Mouse (Mus musculus) embryonic facial prominence, embryonic 14.5 days (tissue): ENCODE measurements around the gene Gm44502. TPM values are rescaled to one million over a fixed set of nuclear protein-coding genes. Genes with fewer than 3 reads are reported as not detected.

Experiments
- ATAC-seq: fragments of 200-750 bp; cut with Nextera tagmentation; 2 replicates; pipeline ENCODE4 v1.8.0; 2017; ENCODE audit warnings: low read depth, moderate number of reproducible peaks, moderate TSS enrichment
- DNase-seq: peaks from one replicate; pipeline ENCODE4 v3.0.0-alpha.2; 2015; ENCODE audit warnings: low spot score
- H3K27ac ChIP-seq: fragments of 300-500 bp; sonication (generic); replicated peaks from 2 replicates; pipeline ENCODE4 v1.5.1; 2014; ENCODE audit warnings: low read depth, mild to moderate bottlenecking, low read length, moderate library complexity
- H3K27me3 ChIP-seq: fragments of 300-500 bp; sonication (generic); replicated peaks from 2 replicates; pipeline ENCODE4 v1.6.1; 2014; ENCODE audit warnings: low read length; ENCODE audit not compliant: control insufficient read depth, insufficient read depth
- H3K36me3 ChIP-seq: fragments of 300-500 bp; sonication (generic); 2 replicates; pipeline ENCODE4 v1.6.1; 2014; ENCODE audit warnings: low read length, mixed read lengths; ENCODE audit not compliant: control insufficient read depth, insufficient read depth
- H3K4me1 ChIP-seq: fragments of 300-500 bp; sonication (generic); 2 replicates; pipeline ENCODE4 v1.6.1; 2014; ENCODE audit warnings: antibody characterized with exemption, low read length; ENCODE audit not compliant: control insufficient read depth, insufficient read depth
- H3K4me2 ChIP-seq: fragments of 300-500 bp; sonication (generic); 2 replicates; pipeline ENCODE4 v1.6.1; 2014; ENCODE audit warnings: low read depth, mild to moderate bottlenecking, low read length, moderate library complexity, mixed read lengths
- H3K4me3 ChIP-seq: fragments of 300-500 bp; sonication (generic); 2 replicates; pipeline ENCODE4 v1.5.1; 2014; ENCODE audit warnings: low read depth, mild to moderate bottlenecking, low read length
- H3K9ac ChIP-seq: fragments of 300-500 bp; sonication (generic); 2 replicates; pipeline ENCODE4 v1.6.1; 2014; ENCODE audit warnings: low read depth, mild to moderate bottlenecking, low read length, moderate library complexity, mixed read lengths
- H3K9me3 ChIP-seq: fragments of 300-500 bp; sonication (generic); 2 replicates; pipeline ENCODE4 v1.6.1; 2016; ENCODE audit warnings: low read length; ENCODE audit not compliant: control insufficient read depth
- WGBS: fragments of 180-500 bp; shearing (Covaris S2); extraction: QIAGEN DNeasy Blood & Tissue Kit; methylation state at CpG from one replicate; pipeline ENCODE4 v1.1.7; 2014; 5-methylcytosine and 5-hydroxymethylcytosine counted together
- polyA plus RNA-seq: library from polyadenylated mRNA; unstranded; fragments of >200 nt; fragmentation: Nextera tagmentation; extraction: Ambion mirVana; gene quantifications from 2 replicates; pipeline ENCODE4 v1.2.1, GENCODE M21; 2014

Gm44502 gene
- polyA plus RNA-seq, 1 experiment from 2014 or later: not detected

GRCm38 (mm10) chr15:89425711-89426121 lies 3.8 kb downstream of the Gm44502 start, which contains the start of gene Cpt1b:
Gene Cpt1b, minus strand, starts transcription at chr15:89425863.
- no peak within 1 kb of the TSS for H3K4me3 ChIP-seq
- 22% methylated on average over 6 of the region's 6 CpGs for WGBS

GRCm38 (mm10) chr15:89424621-89425020 lies 4.9 kb downstream of the Gm44502 start:
- Histone ChIP-seq H3K9me3 (no peaks in the 10 kb centered on the region), H3K4me1 (peaks cover 9% of the 10 kb centered on the region), H3K4me3 (no peak overlapping the region), H3K4me2 (no peak overlapping the region), H3K27me3 (no peaks in the 10 kb centered on the region), H3K9ac (no peak overlapping the region), H3K27ac (no peak overlapping the region), H3K36me3 (peaks cover 27% of the 10 kb centered on the region)
- WGBS: 86% methylated on average over 8 of the region's 8 CpGs
- DNase-seq (no peak), ATAC-seq (no peak)

More at GRCm38 (mm10) chr15:89425711-89426121, 3.8 kb downstream of the Gm44502 start, which contains the start of gene Cpt1b:
- Histone ChIP-seq H3K9ac (no peak within 1 kb of the TSS), H3K36me3 (peaks cover 27% of the 10 kb centered on the region), H3K4me1 (peaks cover 13% of the 10 kb centered on the region), H3K27ac (no peak within 1 kb of the TSS), H3K4me2 (no peak within 1 kb of the TSS), H3K9me3 (no peaks in the 10 kb centered on the region), H3K27me3 (no peaks in the 10 kb centered on the region)
- DNase-seq (no peak), ATAC-seq (no peak)

GRCm38 (mm10) chr15:89421938-89422337 lies 7.6 kb downstream of the Gm44502 start:
- H3K9me3 ChIP-seq: no peaks in the 10 kb centered on the region
- H3K4me3 ChIP-seq: no peak overlapping the region
- DNase-seq (no peak), ATAC-seq (no peak)
- H3K36me3 ChIP-seq: peaks cover 23% of the 10 kb centered on the region
- no peaks in the 10 kb centered on the region for H3K27me3 ChIP-seq
- no peak overlapping the region for H3K4me2 ChIP-seq
- no peak overlapping the region for H3K27ac ChIP-seq
- H3K4me1 ChIP-seq: no peaks in the 10 kb centered on the region
- 89% methylated on average over 9 of the region's 9 CpGs for WGBS
- H3K9ac ChIP-seq: no peak overlapping the region

GRCm38 (mm10) chr15:89415282-89415681 lies 14.2 kb downstream of the Gm44502 start:
- H3K4me3 ChIP-seq: no peak overlapping the region
- H3K4me1 ChIP-seq: no peaks in the 10 kb centered on the region
- H3K27me3 ChIP-seq: no peaks in the 10 kb centered on the region
- H3K36me3 ChIP-seq: peaks cover 8% of the 10 kb centered on the region; the same call in 1 of the 2 replicates
- no peak for DNase-seq
- no peak overlapping the region for H3K9ac ChIP-seq
- no peak overlapping the region for H3K4me2 ChIP-seq
- ATAC-seq: no peak
- H3K9me3 ChIP-seq: no peaks in the 10 kb centered on the region
- H3K27ac ChIP-seq: no peak overlapping the region
- 85% methylated on average over 8 of the region's 8 CpGs for WGBS

- no peak for DNase-seq
- Histone ChIP-seq H3K4me1 (no peaks in the 10 kb centered on the region), H3K4me3 (no peak within 1 kb of the TSS), H3K27ac (no peak within 1 kb of the TSS), H3K9me3 (peaks cover 10% of the 10 kb centered on the region; the same call in 1 of the 2 replicates), H3K27me3 (no peaks in the 10 kb centered on the region), H3K36me3 (no peaks in the 10 kb centered on the region), H3K4me2 (no peak within 1 kb of the TSS), H3K9ac (no peak within 1 kb of the TSS)
- no peak for ATAC-seq
- 81% methylated on average over 11 of the region's 24 CpGs for WGBS
Observed at GRCm38 (mm10) chr15:89410118-89410517, 19.4 kb downstream of the Gm44502 start, which contains the start of gene Syce3. Gene Syce3, minus strand, starts transcription at chr15:89410503.

GRCm38 (mm10) chr15:89406691-89407090 lies 22.8 kb downstream of the Gm44502 start:
- Histone ChIP-seq H3K27me3 (no peaks in the 10 kb centered on the region), H3K4me2 (no peak overlapping the region), H3K4me3 (no peak overlapping the region), H3K36me3 (no peaks in the 10 kb centered on the region), H3K9ac (no peak overlapping the region), H3K27ac (no peak overlapping the region), H3K4me1 (no peaks in the 10 kb centered on the region), H3K9me3 (peaks cover 10% of the 10 kb centered on the region; the same call in 1 of the 2 replicates)
- DNase-seq (no peak), ATAC-seq (no peak)

- DNase-seq: no peak
- no peak for ATAC-seq
- Histone ChIP-seq H3K4me3 (no peak overlapping the region), H3K9ac (no peak overlapping the region), H3K36me3 (no peaks in the 10 kb centered on the region), H3K9me3 (peaks cover 10% of the 10 kb centered on the region; the same call in 1 of the 2 replicates), H3K27me3 (no peaks in the 10 kb centered on the region), H3K4me1 (no peaks in the 10 kb centered on the region), H3K27ac (no peak overlapping the region), H3K4me2 (no peak overlapping the region)
- WGBS: 79% methylated on average over 10 of the region's 10 CpGs
Observed at GRCm38 (mm10) chr15:89404831-89405623, 24.5 kb downstream of the Gm44502 start.

- H3K4me1 ChIP-seq: no peaks in the 10 kb centered on the region
- no peak overlapping the region for H3K4me3 ChIP-seq
- H3K27ac ChIP-seq: no peak overlapping the region
- H3K27me3 ChIP-seq: no peaks in the 10 kb centered on the region
- H3K36me3 ChIP-seq: no peaks in the 10 kb centered on the region
- H3K9me3 ChIP-seq: 0 out of 2 replicates have a peak, but pooled peaks cover 5% of the 10 kb centered on the region
- no peak overlapping the region for H3K4me2 ChIP-seq
- ATAC-seq (no peak), DNase-seq (no peak)
- H3K9ac ChIP-seq: no peak overlapping the region
- 92% methylated on average over 1 of the region's 1 CpGs for WGBS
Observed at GRCm38 (mm10) chr15:89402471-89402870, 27.0 kb downstream of the Gm44502 start.

GRCm38 (mm10) chr15:89399716-89400115 lies 29.8 kb downstream of the Gm44502 start:
- Histone ChIP-seq H3K4me2 (no peak overlapping the region), H3K9me3 (no peaks in the 10 kb centered on the region), H3K9ac (no peak overlapping the region), H3K36me3 (no peaks in the 10 kb centered on the region), H3K27me3 (no peaks in the 10 kb centered on the region), H3K4me3 (no peak overlapping the region), H3K27ac (no peak overlapping the region), H3K4me1 (no peaks in the 10 kb centered on the region)
- DNase-seq: no peak
- no peak for ATAC-seq
- 50% methylated on average over 1 of the region's 1 CpGs for WGBS
